Mouse (Mus musculus): ENCODE data around the gene 1190002N15Rik. TPM values are rescaled to one million over a fixed set of nuclear protein-coding genes. Genes with fewer than 3 reads are reported as not detected.
A peak's percentile ranks its signal among the peaks of the same experiment; 100 is the strongest.

1190002N15Rik gene
- total RNA-seq, 2 experiments from 2014 or later = 37.7 to 38.2 TPM

DNA sequence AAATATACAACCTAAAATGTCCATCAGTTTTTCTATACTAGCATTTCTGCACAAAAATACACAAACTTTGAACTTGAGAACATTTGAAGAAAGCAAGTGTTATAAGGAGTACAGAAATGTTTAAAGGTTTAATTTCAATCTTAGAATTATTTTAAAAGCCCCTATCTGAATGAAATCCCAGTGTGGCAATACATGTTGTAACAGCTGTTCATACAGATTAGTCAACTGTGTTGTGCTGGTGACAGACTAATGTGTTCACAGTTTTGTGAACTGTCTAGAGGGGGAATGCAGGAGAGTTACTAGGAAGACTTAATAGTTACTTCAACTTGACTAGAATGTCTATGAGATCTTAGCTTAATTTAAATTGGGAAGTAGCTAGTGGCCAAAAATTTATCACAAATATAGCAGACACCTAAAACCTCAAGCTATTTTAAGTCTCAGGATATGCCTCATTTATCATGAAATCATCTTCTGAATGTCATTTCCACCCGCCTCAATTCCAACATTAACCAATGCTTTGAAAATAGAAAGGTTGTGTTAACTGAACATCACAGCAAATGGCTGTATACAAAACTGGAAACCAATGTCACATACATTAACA, 8.6 kb downstream of the 1190002N15Rik start:
- DNase-seq = no peak

GRCm38 (mm10) chr9:94526473-94526872, 11.4 kb downstream of the 1190002N15Rik start:
- DNase-seq = no peak

GRCm38 (mm10) chr9:94512246-94512645, 25.6 kb downstream of the 1190002N15Rik start:
- no peak for DNase-seq

DNA sequence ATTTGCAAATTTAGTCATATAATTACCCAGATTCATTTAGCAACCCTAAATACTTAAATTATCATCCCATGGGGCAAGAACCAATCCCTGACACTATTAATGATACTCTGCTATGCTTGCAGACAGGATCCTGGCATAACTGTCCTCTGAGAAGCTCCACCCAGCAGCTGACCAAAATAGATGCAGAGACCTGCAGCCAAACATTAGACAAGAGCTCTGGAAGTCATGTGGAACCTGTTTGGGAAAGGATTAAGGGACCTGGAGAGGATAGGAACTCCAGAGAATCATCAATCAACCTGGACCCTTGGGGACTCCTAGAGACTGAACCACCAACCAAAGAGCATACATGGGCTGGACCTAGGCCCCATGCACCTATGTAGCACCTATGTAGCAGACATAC, 26.7 kb downstream of the 1190002N15Rik start:
- DNase-seq = peak; percentile 37

- no peak for DNase-seq
Observed at GRCm38 (mm10) chr9:94506980-94507379, 30.9 kb downstream of the 1190002N15Rik start.

- DNase-seq = peak; percentile 14
Observed at GRCm38 (mm10) chr9:94491467-94491866, 46.4 kb downstream of the 1190002N15Rik start.

GRCm38 (mm10) chr9:94487976-94488375, 49.9 kb downstream of the 1190002N15Rik start:
- DNase-seq = no peak

- DNase-seq = no peak
Observed at GRCm38 (mm10) chr9:94483291-94483879, 54.5 kb downstream of the 1190002N15Rik start.

DNA sequence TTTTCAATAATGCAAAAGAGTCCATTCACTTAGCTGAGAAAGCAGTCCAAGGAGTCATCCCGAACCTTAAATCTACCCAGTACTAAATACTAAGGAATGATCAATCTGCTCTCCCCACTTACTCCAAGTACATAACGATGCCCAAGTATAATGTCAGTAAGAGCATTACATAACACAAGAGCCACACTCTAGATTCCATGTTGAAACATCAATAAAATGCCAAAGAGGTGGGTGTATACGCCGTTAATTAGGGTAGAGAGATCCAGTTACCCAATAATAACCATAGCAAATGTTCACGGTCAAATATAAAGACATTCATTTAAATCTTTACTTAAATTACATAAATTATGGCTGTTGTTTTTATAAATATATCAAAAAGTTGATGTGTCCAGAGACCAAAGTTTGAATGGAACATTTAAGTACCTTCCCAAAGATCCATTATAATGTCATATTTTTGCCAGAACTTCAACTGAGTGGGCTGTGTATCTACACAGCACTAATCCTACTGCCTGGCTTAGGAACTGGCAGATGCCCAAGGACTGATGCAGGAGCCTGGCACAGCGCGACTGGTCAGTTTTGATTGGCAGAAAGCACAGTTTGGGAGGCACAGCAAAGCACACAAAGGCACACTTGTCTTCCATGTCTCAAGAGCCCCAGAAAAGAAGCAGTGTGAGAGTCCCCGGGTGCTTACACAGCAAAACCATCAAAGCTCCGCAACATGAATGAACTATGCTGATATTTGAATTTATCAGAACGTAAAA, 55.5 kb downstream of the 1190002N15Rik start:
- DNase-seq = peak; percentile 30

DNA sequence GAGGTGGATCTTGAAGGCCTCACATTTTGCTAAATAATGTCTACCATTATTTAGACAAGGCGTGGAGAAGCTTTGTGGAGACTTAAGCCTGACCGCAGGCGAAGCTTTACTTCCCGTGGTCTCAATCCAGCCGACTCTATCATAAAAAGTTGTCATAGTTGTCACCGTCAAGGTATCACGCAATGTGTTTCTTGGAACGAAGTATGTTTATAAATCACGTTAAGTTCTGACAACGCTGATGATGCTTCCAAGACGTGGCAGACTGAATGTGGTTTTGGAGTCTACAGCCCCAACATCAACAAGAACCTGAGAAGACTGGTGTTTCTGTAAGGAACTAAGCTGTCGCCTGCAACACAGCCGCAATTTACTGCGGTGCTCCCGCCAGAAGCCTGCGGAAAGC, 56.8 kb downstream of the 1190002N15Rik start:
- DNase-seq = no peak

GRCm38 (mm10) chr9:94479382-94479781, 58.5 kb downstream of the 1190002N15Rik start:
- no peak for DNase-seq

- DNase-seq = no peak
Observed at GRCm38 (mm10) chr9:94478954-94479353, 58.9 kb downstream of the 1190002N15Rik start.

GRCm38 (mm10) chr9:94475973-94476372, 61.9 kb downstream of the 1190002N15Rik start:
- no peak for DNase-seq

DNA sequence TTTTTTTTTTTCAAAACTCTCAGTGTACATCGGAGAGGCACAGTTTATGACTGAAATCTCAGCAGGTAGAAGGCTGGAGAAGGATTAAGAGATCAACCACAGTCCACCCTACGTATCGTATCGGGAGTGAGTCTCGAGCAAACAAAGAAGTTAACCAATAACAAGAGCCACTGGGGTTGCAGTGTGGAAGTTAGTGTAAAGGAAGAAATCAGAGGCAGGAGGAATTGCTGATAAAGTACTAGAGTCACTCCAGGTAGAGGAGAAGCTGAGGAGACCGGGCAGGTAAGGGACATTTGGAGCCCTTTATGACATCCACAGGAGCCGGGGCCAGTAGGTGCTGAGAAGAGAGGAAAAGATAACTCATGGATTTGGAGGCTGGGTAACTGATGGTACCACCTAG, 64.0 kb downstream of the 1190002N15Rik start:
- no peak for DNase-seq

GRCm38 (mm10) chr9:94472963-94473582, 64.8 kb downstream of the 1190002N15Rik start:
- DNase-seq = no peak

GRCm38 (mm10) chr9:94471485-94471884, 66.4 kb downstream of the 1190002N15Rik start:
- no peak for DNase-seq

Other genes starting within 250 kb of the 1190002N15Rik start
- gene Slc9a9, start 131.8 kb upstream of the 1190002N15Rik start, total RNA-seq (2021) = 1 to 10 TPM; 2.6 to 2.7 TPM

Data from heart, postnatal 4 days (tissue).